Mouse (Mus musculus): Measurements from ENCODE around the gene H2afy2.

- TF ChIP-seq CTCF (IDR thresholded peaks at IDR 0.05; ENCODE audit: low read depth), result no peak
- no peak for TF ChIP-seq EP300 (IDR thresholded peaks at IDR 0.05; ENCODE audit: low read depth)
Measured at GRCm38 (mm10) chr10:61765558-61765957, 18.4 kb downstream of the H2afy2 start.
